Mouse (Mus musculus): ENCODE measurements around the gene Gon4l. TPM values are rescaled to one million over a fixed set of nuclear protein-coding genes. Genes with fewer than 3 reads are reported as not detected.

Gene Gon4l
- 20.7 TPM for polyA plus RNA-seq (2017; shearing (Covaris generic))

GRCm38 (mm10) chr3:88834951-88835491 is at the start of gene Gon4l:
Gon4l (plus strand) TSS chr3:88835231.

GRCm38 (mm10) chr3:88913511-88914383 is 78.7 kb downstream of the Gon4l start, which contains the start of gene Msto1:
Msto1 (minus strand) TSS chr3:88913999.

GRCm38 (mm10) chr3:88950576-88951326 is 115.7 kb downstream of the Gon4l start, which contains the start of the genes Ash1l and Dap3:
Ash1l (plus strand) TSS chr3:88950622.
Dap3 (minus strand) TSS chr3:88951181.

Other genes starting within 250 kb of the Gon4l start
- gene Arhgef2, start 229.3 kb upstream of the Gon4l start, polyA plus RNA-seq (2017; shearing (Covaris generic)) = 79.7 TPM
- gene Rxfp4, start 182.1 kb upstream of the Gon4l start, polyA plus RNA-seq (2017; shearing (Covaris generic)) = not detected
- 133 TPM for gene Khdc4, start 149.4 kb upstream of the Gon4l start, polyA plus RNA-seq (2017; shearing (Covaris generic))
- 20.9 TPM for gene Rit1, start 118.4 kb upstream of the Gon4l start, polyA plus RNA-seq (2017; shearing (Covaris generic))
- 35.3 TPM for gene Syt11, start 60.1 kb upstream of the Gon4l start, polyA plus RNA-seq (2017; shearing (Covaris generic))
- 8.5 TPM for gene Msto1, start 78.8 kb downstream of the Gon4l start, polyA plus RNA-seq (2017; shearing (Covaris generic))
- gene Ash1l, start 115.4 kb downstream of the Gon4l start, polyA plus RNA-seq (2017; shearing (Covaris generic)) = 28.8 TPM
- 114 TPM for gene Dap3, start 116.0 kb downstream of the Gon4l start, polyA plus RNA-seq (2017; shearing (Covaris generic))